Mouse (Mus musculus): ENCODE measurements at regions not wholly inside any gene's neighbourhood (a gene's known extent, or its start where the extent isn't known, plus 50 kb on each side); places are given as distances from the start of the nearest gene placed in this dataset.

- no peaks in the 10 kb centered on the region for H3K27me3 ChIP-seq (ENCODE audit: control insufficient read depth, insufficient read depth, insufficient read length)
Measured at GRCm38 (mm10) chr1:76075685-76076455, 529.8 kb downstream of the Slc4a3 start.

GRCm38 (mm10) chr1:76080241-76080640, 534.2 kb downstream of the Slc4a3 start:
- Histone ChIP-seq H3K79me2 (ENCODE audit: control insufficient read depth, insufficient read depth) (no peaks in the 10 kb centered on the region), H3ac (ENCODE audit: control insufficient read depth, insufficient read length, low read depth) (no peak overlapping the region), H3K27me3 (ENCODE audit: control insufficient read depth, insufficient read depth, insufficient read length) (no peaks in the 10 kb centered on the region), H3K4me3 (ENCODE audit: insufficient read depth, poor library complexity, severe bottlenecking) (no peak overlapping the region), H3K36me3 (ENCODE audit: control insufficient read depth, insufficient read depth) (no peaks in the 10 kb centered on the region), H3K79me3 (ENCODE audit: low read depth) (no peaks in the 10 kb centered on the region)
- TF ChIP-seq MYOG (IDR thresholded peaks at IDR 0.05; ENCODE audit: control insufficient read depth, extremely low read depth, insufficient read length) (no peak), MYOD1 (IDR thresholded peaks at IDR 0.05; ENCODE audit: control insufficient read depth, insufficient read length, low read depth) (no peak), CTCF (IDR thresholded peaks at IDR 0.05; ENCODE audit: control insufficient read depth, insufficient read depth, insufficient read length) (no peak), MAX (IDR thresholded peaks at IDR 0.05) (no peak), USF1 (IDR thresholded peaks at IDR 0.05; ENCODE audit: low read depth) (no peak), CEBPB (IDR thresholded peaks at IDR 0.05; ENCODE audit: low read depth) (no peak), FOSL1 (IDR thresholded peaks at IDR 0.05; ENCODE audit: insufficient read depth, low read length, poor library complexity, severe bottlenecking) (no peak)

More at GRCm38 (mm10) chr1:76075685-76076455, 529.8 kb downstream of the Slc4a3 start:
- H3ac ChIP-seq (ENCODE audit: control insufficient read depth, insufficient read length, low read depth), result no peak overlapping the region
- H3K79me2 ChIP-seq (ENCODE audit: control insufficient read depth, insufficient read depth), result no peaks in the 10 kb centered on the region
- H3K36me3 ChIP-seq (ENCODE audit: control insufficient read depth, insufficient read depth), result no peaks in the 10 kb centered on the region
- no peak for TF ChIP-seq MYOD1 (IDR thresholded peaks at IDR 0.05; ENCODE audit: control insufficient read depth, insufficient read length, low read depth)
- TF ChIP-seq MYOG (IDR thresholded peaks at IDR 0.05; ENCODE audit: control insufficient read depth, extremely low read depth, insufficient read length), result no peak
- no peak for TF ChIP-seq USF1 (IDR thresholded peaks at IDR 0.05; ENCODE audit: low read depth)
- no peak for TF ChIP-seq FOSL1 (IDR thresholded peaks at IDR 0.05; ENCODE audit: insufficient read depth, low read length, poor library complexity, severe bottlenecking)
- TF ChIP-seq CTCF (IDR thresholded peaks at IDR 0.05; ENCODE audit: control insufficient read depth, insufficient read depth, insufficient read length), result no peak
- no peak for TF ChIP-seq MAX (IDR thresholded peaks at IDR 0.05)
- TF ChIP-seq CEBPB (IDR thresholded peaks at IDR 0.05; ENCODE audit: low read depth), result no peak
- H3K4me3 ChIP-seq (ENCODE audit: insufficient read depth, poor library complexity, severe bottlenecking), result no peak overlapping the region
- no peaks in the 10 kb centered on the region for H3K79me3 ChIP-seq (ENCODE audit: low read depth)

GRCm38 (mm10) chr1:76081700-76082099, 535.6 kb downstream of the Slc4a3 start:
- Histone ChIP-seq H3ac (ENCODE audit: control insufficient read depth, insufficient read length, low read depth) (no peak overlapping the region), H3K27me3 (ENCODE audit: control insufficient read depth, insufficient read depth, insufficient read length) (no peaks in the 10 kb centered on the region), H3K4me3 (ENCODE audit: insufficient read depth, poor library complexity, severe bottlenecking) (no peak overlapping the region), H3K79me2 (ENCODE audit: control insufficient read depth, insufficient read depth) (no peaks in the 10 kb centered on the region), H3K36me3 (ENCODE audit: control insufficient read depth, insufficient read depth) (no peaks in the 10 kb centered on the region), H3K79me3 (ENCODE audit: low read depth) (no peaks in the 10 kb centered on the region)
- TF ChIP-seq MYOG (IDR thresholded peaks at IDR 0.05; ENCODE audit: control insufficient read depth, extremely low read depth, insufficient read length) (no peak), CEBPB (IDR thresholded peaks at IDR 0.05; ENCODE audit: low read depth) (no peak), MAX (IDR thresholded peaks at IDR 0.05) (no peak), USF1 (IDR thresholded peaks at IDR 0.05; ENCODE audit: low read depth) (no peak), CTCF (IDR thresholded peaks at IDR 0.05; ENCODE audit: control insufficient read depth, insufficient read depth, insufficient read length) (no peak), MYOD1 (IDR thresholded peaks at IDR 0.05; ENCODE audit: control insufficient read depth, insufficient read length, low read depth) (no peak), FOSL1 (IDR thresholded peaks at IDR 0.05; ENCODE audit: insufficient read depth, low read length, poor library complexity, severe bottlenecking) (no peak)

DNA sequence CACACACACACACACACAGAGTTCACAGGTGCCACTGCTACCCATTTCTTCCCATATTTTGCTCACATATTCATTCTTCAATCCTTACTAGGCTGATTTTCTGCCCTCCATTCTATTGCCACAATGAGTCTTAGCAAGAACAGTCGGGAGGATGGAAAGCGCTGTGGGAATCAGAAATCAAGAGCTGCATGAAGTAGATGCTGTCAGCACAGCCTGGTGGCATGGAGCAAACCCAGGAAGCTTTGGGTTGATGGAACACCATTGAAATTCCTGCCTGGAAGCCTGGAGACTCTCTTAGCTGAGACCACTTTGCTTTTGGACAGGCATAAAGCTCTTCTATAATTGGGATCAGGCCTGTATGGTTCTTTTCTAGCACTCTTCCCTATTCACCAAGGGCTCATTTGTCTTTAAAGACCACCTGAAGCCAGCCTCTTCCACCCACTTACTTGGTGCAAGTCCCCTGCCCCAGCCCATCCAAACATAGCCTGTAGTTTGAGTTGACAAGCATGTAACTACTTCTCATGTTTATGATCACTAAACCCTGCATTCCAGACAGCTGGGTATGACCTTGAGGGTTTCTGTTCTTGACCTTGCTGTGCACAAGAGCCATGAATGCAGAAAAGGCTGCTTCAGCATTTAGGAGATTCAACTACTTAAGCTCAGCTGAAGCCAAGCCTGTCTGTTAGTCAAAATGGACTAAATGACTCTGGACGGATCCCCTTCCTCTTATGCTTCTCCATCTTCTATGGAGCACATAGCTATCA, 537.4 kb downstream of the Slc4a3 start:
- Histone ChIP-seq H3K4me3 (ENCODE audit: insufficient read depth, poor library complexity, severe bottlenecking) (no peak overlapping the region), H3K79me3 (ENCODE audit: low read depth) (no peaks in the 10 kb centered on the region), H3K36me3 (ENCODE audit: control insufficient read depth, insufficient read depth) (no peaks in the 10 kb centered on the region), H3K79me2 (ENCODE audit: control insufficient read depth, insufficient read depth) (no peaks in the 10 kb centered on the region), H3K27me3 (ENCODE audit: control insufficient read depth, insufficient read depth, insufficient read length) (no peaks in the 10 kb centered on the region), H3ac (ENCODE audit: control insufficient read depth, insufficient read length, low read depth) (no peak overlapping the region)
- TF ChIP-seq FOSL1 (IDR thresholded peaks at IDR 0.05; ENCODE audit: insufficient read depth, low read length, poor library complexity, severe bottlenecking), result no peak
- no peak for TF ChIP-seq MYOG (IDR thresholded peaks at IDR 0.05; ENCODE audit: control insufficient read depth, extremely low read depth, insufficient read length)
- TF ChIP-seq MAX (IDR thresholded peaks at IDR 0.05), result no peak
- TF ChIP-seq USF1 (IDR thresholded peaks at IDR 0.05; ENCODE audit: low read depth), result no peak
- no peak for TF ChIP-seq CTCF (IDR thresholded peaks at IDR 0.05; ENCODE audit: control insufficient read depth, insufficient read depth, insufficient read length)
- no peak for TF ChIP-seq MYOD1 (IDR thresholded peaks at IDR 0.05; ENCODE audit: control insufficient read depth, insufficient read length, low read depth)
- TF ChIP-seq CEBPB (IDR thresholded peaks at IDR 0.05; ENCODE audit: low read depth), result no peak

- no peak for TF ChIP-seq MYOD1 (IDR thresholded peaks at IDR 0.05; ENCODE audit: control insufficient read depth, insufficient read length, low read depth)
- TF ChIP-seq MYOG (IDR thresholded peaks at IDR 0.05; ENCODE audit: control insufficient read depth, extremely low read depth, insufficient read length), result no peak
- TF ChIP-seq MAX (IDR thresholded peaks at IDR 0.05), result no peak
- no peak for TF ChIP-seq CEBPB (IDR thresholded peaks at IDR 0.05; ENCODE audit: low read depth)
- Histone ChIP-seq H3K36me3 (ENCODE audit: control insufficient read depth, insufficient read depth) (no peaks in the 10 kb centered on the region), H3K79me3 (ENCODE audit: low read depth) (no peaks in the 10 kb centered on the region), H3ac (ENCODE audit: control insufficient read depth, insufficient read length, low read depth) (no peak overlapping the region), H3K27me3 (ENCODE audit: control insufficient read depth, insufficient read depth, insufficient read length) (no peaks in the 10 kb centered on the region), H3K4me3 (ENCODE audit: insufficient read depth, poor library complexity, severe bottlenecking) (no peak overlapping the region), H3K79me2 (ENCODE audit: control insufficient read depth, insufficient read depth) (no peaks in the 10 kb centered on the region)
Measured at GRCm38 (mm10) chr1:76091031-76091430, 545.0 kb downstream of the Slc4a3 start.

Data from C2C12 (cell line).